Mouse (Mus musculus) C2C12 (cell line): ENCODE results near the gene Arl6ip4. TPM values are rescaled to one million over a fixed set of nuclear protein-coding genes. Genes with fewer than 3 reads are reported as not detected.

Experiments used
- H3K27me3 ChIP-seq: one replicate; pipeline ENCODE4 v1.6.1; 2011; ENCODE audit not compliant: control insufficient read depth, insufficient read depth, insufficient read length
- H3K36me3 ChIP-seq: one replicate; pipeline ENCODE4 v1.6.1; 2011; ENCODE audit not compliant: control insufficient read depth, insufficient read depth
- H3K4me3 ChIP-seq: one replicate; pipeline ENCODE4 v1.5.1; 2011; ENCODE audit warnings: mild to moderate bottlenecking, control low read depth; ENCODE audit not compliant: poor library complexity, insufficient read depth, severe bottlenecking
- H3K79me2 ChIP-seq: one replicate; pipeline ENCODE4 v1.6.1; 2011; ENCODE audit not compliant: control insufficient read depth, insufficient read depth
- H3K79me3 ChIP-seq: one replicate; pipeline ENCODE4 v1.6.1; 2011; ENCODE audit warnings: low read depth, control low read depth
- H3ac ChIP-seq: one replicate; pipeline ENCODE3; 2011; ENCODE audit warnings: low read depth; ENCODE audit not compliant: control insufficient read depth, insufficient read length
- CEBPB ChIP-seq: IDR thresholded peaks from one replicate; pipeline ENCODE4 v1.6.1; 2011; ENCODE audit warnings: low read depth, mild to moderate bottlenecking, control low read depth, moderate library complexity
- CTCF ChIP-seq: IDR thresholded peaks from one replicate; pipeline ENCODE4 v1.5.1; 2011; ENCODE audit not compliant: control insufficient read depth, insufficient read depth, insufficient read length
- FOSL1 ChIP-seq: IDR thresholded peaks from one replicate; pipeline ENCODE4 v1.8.0; 2011; ENCODE audit warnings: mild to moderate bottlenecking, low read length; ENCODE audit not compliant: poor library complexity, insufficient read depth, severe bottlenecking
- MAX ChIP-seq: IDR thresholded peaks from one replicate; pipeline ENCODE4 v1.6.1; 2011; ENCODE audit warnings: mild to moderate bottlenecking, control low read depth
- MYOD1 ChIP-seq: IDR thresholded peaks from one replicate; pipeline ENCODE4 v1.6.1; 2011; ENCODE audit warnings: low read depth; ENCODE audit not compliant: control insufficient read depth, insufficient read length
- MYOG ChIP-seq: IDR thresholded peaks from one replicate; pipeline ENCODE4 v1.6.1; 2011; ENCODE audit not compliant: control insufficient read depth, insufficient read length; ENCODE audit errors: extremely low read depth
- USF1 ChIP-seq: IDR thresholded peaks from one replicate; pipeline ENCODE4 v1.6.1; 2011; ENCODE audit warnings: low read depth, mild to moderate bottlenecking, control low read depth, moderate library complexity
- long read RNA-seq, 2 experiments: library from polyadenylated mRNA; unstranded; transcript quantifications; one replicate each; pipeline ENCODE4 v2.0.0; 2019 to 2020
- polyA plus RNA-seq: library from polyadenylated mRNA; unstranded; fragments of >200 nt; fragmentation: generic; extraction: Trizol; gene quantifications from one replicate; pipeline ENCODE4 v1.2.1, GENCODE M21; 2012; ENCODE audit warnings: missing spikeins

Gene Arl6ip4
- 79.6 TPM for polyA plus RNA-seq
- long read RNA-seq, experiment 1, transcript Arl6ip4-201 (5 exons, 1,192 nt): major isoform, 89 of 106 reads
- long read RNA-seq, experiment 1, partial matches to known transcripts: 7 of 106 reads
- long read RNA-seq, experiment 1, other reads (novel, unspliced or antisense): 8 of 106 reads
- long read RNA-seq, experiment 2, transcript Arl6ip4-201 (5 exons, 1,192 nt): major isoform, 79 of 92 reads
- long read RNA-seq, experiment 2, partial matches to known transcripts: 2 of 92 reads
- long read RNA-seq, experiment 2, other reads (novel, unspliced or antisense): 8 of 92 reads

GRCm38 (mm10) chr5:124115990-124116845 lies at the start of gene Arl6ip4:
Gene Arl6ip4, plus strand, starts transcription at chr5:124116089.
- H3K4me3 ChIP-seq: peak within 1 kb of the TSS; percentile 84
- H3K79me3 ChIP-seq: peaks cover 10% of the 10 kb centered on the region
- TF ChIP-seq CEBPB: no peak
- TF ChIP-seq MYOD1: no peak
- TF ChIP-seq MAX: peak; percentile 28
- peaks cover 12% of the 10 kb centered on the region for H3K36me3 ChIP-seq
- peaks cover 27% of the 10 kb centered on the region for H3K79me2 ChIP-seq
- peak within 1 kb of the TSS; percentile 98 for H3ac ChIP-seq
- no peaks in the 10 kb centered on the region for H3K27me3 ChIP-seq

GRCm38 (mm10) chr5:124069657-124070056 lies 46.2 kb upstream of the Arl6ip4 start:
- H3ac ChIP-seq: no peak overlapping the region
- H3K79me3 ChIP-seq: no peaks in the 10 kb centered on the region
- no peaks in the 10 kb centered on the region for H3K79me2 ChIP-seq
- no peak for TF ChIP-seq MYOD1
- H3K36me3 ChIP-seq: no peaks in the 10 kb centered on the region
- H3K27me3 ChIP-seq: no peaks in the 10 kb centered on the region
- no peak overlapping the region for H3K4me3 ChIP-seq

DNA sequence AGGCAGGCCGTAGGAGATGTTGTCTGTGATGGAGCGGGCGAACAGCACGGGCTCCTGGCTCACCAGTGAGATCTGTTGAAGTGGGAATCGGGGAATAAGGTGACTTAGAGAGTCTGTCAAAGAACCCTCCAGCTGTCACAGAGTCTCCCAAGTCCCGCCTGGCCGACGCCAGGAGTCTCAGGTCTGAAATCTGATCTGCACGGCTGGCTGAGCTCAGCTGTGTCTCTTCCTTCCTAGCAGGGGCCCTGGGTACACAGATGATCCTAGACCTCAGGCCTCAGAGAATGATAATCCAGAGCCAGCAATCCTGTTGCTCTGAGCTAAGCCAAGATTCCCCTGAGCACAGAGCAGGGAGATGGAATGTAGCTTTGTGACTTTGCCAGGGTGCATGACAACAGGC lies 42.2 kb upstream of the Arl6ip4 start:
- H3K27me3 ChIP-seq: no peaks in the 10 kb centered on the region
- no peak for TF ChIP-seq CEBPB
- no peak for TF ChIP-seq MAX
- no peak for TF ChIP-seq CTCF
- TF ChIP-seq MYOG: no peak
- no peak for TF ChIP-seq FOSL1
- TF ChIP-seq USF1: no peak
- TF ChIP-seq MYOD1: no peak
- H3K36me3 ChIP-seq: no peaks in the 10 kb centered on the region
- no peak overlapping the region for H3K4me3 ChIP-seq
- no peaks in the 10 kb centered on the region for H3K79me2 ChIP-seq
- no peaks in the 10 kb centered on the region for H3K79me3 ChIP-seq
- no peak overlapping the region for H3ac ChIP-seq

DNA sequence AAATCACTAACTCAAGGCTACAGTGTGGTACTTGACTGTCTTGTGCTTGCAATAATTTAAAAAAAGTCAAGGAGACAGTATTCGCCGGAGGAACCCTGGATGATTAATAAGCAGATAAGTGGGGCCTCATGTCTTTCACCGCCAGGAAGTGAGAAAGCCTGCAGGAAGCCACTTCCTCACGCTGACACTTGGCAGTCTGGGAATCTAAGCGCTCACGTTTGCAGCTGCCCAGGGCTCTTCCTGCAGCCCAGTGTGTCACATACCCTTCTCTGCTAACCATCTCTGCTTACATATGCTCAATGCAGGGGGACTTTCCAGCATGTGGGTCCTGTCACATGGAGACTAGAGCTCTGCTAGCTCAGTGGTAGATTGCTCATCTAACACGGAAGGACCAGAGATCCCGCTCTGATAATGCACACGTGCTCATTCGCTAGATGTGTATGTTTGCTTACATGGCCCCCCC lies 41.0 kb upstream of the Arl6ip4 start:
- TF ChIP-seq MYOD1: peak; percentile 86
- no peak for TF ChIP-seq MYOG
- TF ChIP-seq USF1: peak; percentile 22
- H3K27me3 ChIP-seq: no peaks in the 10 kb centered on the region
- H3K79me3 ChIP-seq: no peaks in the 10 kb centered on the region
- H3K79me2 ChIP-seq: no peaks in the 10 kb centered on the region
- H3ac ChIP-seq: peak overlapping the region; percentile 26
- no peak overlapping the region for H3K4me3 ChIP-seq
- no peaks in the 10 kb centered on the region for H3K36me3 ChIP-seq

- no peaks in the 10 kb centered on the region for H3K79me3 ChIP-seq
- peak overlapping the region; percentile 36 for H3ac ChIP-seq
- H3K36me3 ChIP-seq: no peaks in the 10 kb centered on the region
- H3K79me2 ChIP-seq: no peaks in the 10 kb centered on the region
- H3K4me3 ChIP-seq: no peak overlapping the region
- no peaks in the 10 kb centered on the region for H3K27me3 ChIP-seq
- TF ChIP-seq MYOD1: no peak
- TF ChIP-seq CTCF: no peak
- no peak for TF ChIP-seq MAX
- no peak for TF ChIP-seq USF1
- no peak for TF ChIP-seq CEBPB
- no peak for TF ChIP-seq MYOG
- TF ChIP-seq FOSL1: no peak
Measured at GRCm38 (mm10) chr5:124075716-124076115, 40.2 kb upstream of the Arl6ip4 start.

GRCm38 (mm10) chr5:124076559-124076958 lies 39.3 kb upstream of the Arl6ip4 start:
- TF ChIP-seq MYOG (no peak), CEBPB (no peak), MAX (no peak), CTCF (no peak), MYOD1 (no peak), FOSL1 (no peak), USF1 (no peak)
- Histone ChIP-seq H3K36me3 (no peaks in the 10 kb centered on the region), H3K79me3 (no peaks in the 10 kb centered on the region), H3K27me3 (no peaks in the 10 kb centered on the region), H3ac (no peak overlapping the region), H3K79me2 (no peaks in the 10 kb centered on the region), H3K4me3 (no peak overlapping the region)
